ENCODE assay signal across 19 mouse cellular contexts in the genomic region with DNA sequence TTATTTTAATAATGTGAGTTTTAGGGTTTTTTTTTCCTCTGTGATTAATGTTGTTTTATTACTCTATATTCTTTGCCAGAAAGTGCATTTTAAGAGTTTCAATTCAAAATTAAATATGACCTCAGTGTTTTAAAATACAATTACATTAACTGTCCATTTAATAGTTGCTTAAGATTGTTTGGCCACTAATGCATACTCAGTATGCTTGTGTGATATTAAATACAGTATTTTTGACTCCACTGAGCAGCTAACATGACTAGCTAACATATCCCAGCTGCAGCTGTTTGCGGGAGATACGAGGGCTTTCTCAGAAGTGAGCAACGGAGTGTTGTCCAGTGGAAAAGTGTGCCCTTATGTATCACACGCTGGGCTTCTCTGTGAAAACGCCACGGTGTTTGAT.
"Had no signal": no experiment of that assay in that cellular context is flagged by ENCODE, and none has a peak within 500 bp of the region (broad histone marks: within the 10 kb centered on the region; RNA-seq: fewer than 3 reads in every experiment).

No protein-coding gene starts in this region.

- H3K9me3 ChIP-seq: intestine, embryonic 15.5 days; limb, embryonic 13.5 days; lung, embryonic 15.5 days had no signal

- H3K36me3 ChIP-seq: intestine, embryonic 15.5 days; limb, embryonic 13.5 days; lung, embryonic 15.5 days had no signal

- ATAC-seq: liver, postnatal 0 days had no signal

- DNase-seq: kidney, adult 11 months; kidney, adult 8-10 months; kidney, postnatal 36 days; layer of hippocampus, postnatal 36 days; liver, postnatal 0 days; lung, postnatal 4 days; midbrain, embryonic 14.5 days; right cerebral cortex, adult 18-20 months; right cerebral cortex, postnatal 14 days; spleen, adult 18-20 months; thymus, adult 18-20 months; thymus, postnatal 36 days had no signal

- H3K4me3 ChIP-seq: intestine, embryonic 15.5 days; left cerebral cortex, adult 2 months; limb, embryonic 13.5 days; lung, embryonic 15.5 days had no signal

- H3K27me3 ChIP-seq: intestine, embryonic 15.5 days; lung, embryonic 15.5 days had no signal

- H3K4me1 ChIP-seq: lung, embryonic 15.5 days had no signal

- H3K4me2 ChIP-seq: intestine, embryonic 15.5 days; liver, embryonic 11.5 days; lung, embryonic 15.5 days; midbrain, embryonic 11.5 days had no signal

- H3K27ac ChIP-seq: left cerebral cortex, adult 2 months; liver, embryonic 14.5 days; lung, embryonic 15.5 days had no signal

- H3K9ac ChIP-seq: intestine, embryonic 15.5 days; limb, embryonic 13.5 days; liver, embryonic 14.5 days; liver, postnatal 0 days; lung, embryonic 15.5 days had no signal
